Mouse (Mus musculus) brain, embryonic 14.5 days (tissue): ENCODE data around the gene Ndufa6. TPM values are rescaled to one million over a fixed set of nuclear protein-coding genes. Genes with fewer than 3 reads are reported as not detected.

Experiments used
- DNase-seq: peaks from one replicate; pipeline ENCODE4 v3.0.0-alpha.2; 2011; ENCODE audit warnings: low read depth
- CTCF ChIP-seq: fragments of 200-500 bp; IDR thresholded peaks from 2 replicates; pipeline ENCODE4 v1.5.1; 2012; ENCODE audit warnings: inconsistent platforms, mild to moderate bottlenecking, moderate library complexity, borderline replicate concordance; ENCODE audit not compliant: insufficient read depth, insufficient read length; ENCODE audit errors: extremely low read depth
- POLR2A ChIP-seq: fragments of 200-500 bp; IDR thresholded peaks from 2 replicates; pipeline ENCODE4 v1.6.1; 2012; ENCODE audit warnings: mild to moderate bottlenecking, inconsistent platforms, borderline replicate concordance; ENCODE audit not compliant: poor library complexity, insufficient read depth, insufficient read length, severe bottlenecking; ENCODE audit errors: extremely low read depth
- polyA plus RNA-seq: library from polyadenylated mRNA; depleted of rRNA; stranded (reverse); fragments of >200 nt; gene quantifications from 2 replicates; pipeline ENCODE4 v1.2.3, GENCODE M21; 2012; rRNA removed

The Ndufa6 gene
- polyA plus RNA-seq, 1 experiment: 298 TPM

DNA sequence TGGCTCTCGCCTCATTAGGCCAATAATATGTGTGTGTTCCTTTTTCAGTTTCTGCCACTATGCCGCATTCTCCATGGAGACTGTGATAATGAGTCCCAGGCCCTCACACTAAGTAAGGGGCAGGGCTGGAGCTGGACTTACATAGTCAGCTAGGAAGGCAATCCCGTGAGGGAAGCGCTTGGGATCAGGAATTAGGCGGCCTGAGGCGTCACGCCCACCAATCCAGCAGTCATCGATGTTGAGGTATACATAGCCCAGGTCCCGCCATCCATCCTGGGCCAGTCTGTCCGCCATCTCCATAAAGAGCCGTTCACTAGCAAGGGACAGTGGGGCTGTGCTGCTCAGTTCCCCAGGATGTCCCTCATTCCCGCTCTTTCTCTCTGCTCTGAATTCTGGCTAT, 17.5 kb downstream of the Ndufa6 start:
- TF ChIP-seq POLR2A (no peak), CTCF (no peak)
- no peak for DNase-seq

DNA sequence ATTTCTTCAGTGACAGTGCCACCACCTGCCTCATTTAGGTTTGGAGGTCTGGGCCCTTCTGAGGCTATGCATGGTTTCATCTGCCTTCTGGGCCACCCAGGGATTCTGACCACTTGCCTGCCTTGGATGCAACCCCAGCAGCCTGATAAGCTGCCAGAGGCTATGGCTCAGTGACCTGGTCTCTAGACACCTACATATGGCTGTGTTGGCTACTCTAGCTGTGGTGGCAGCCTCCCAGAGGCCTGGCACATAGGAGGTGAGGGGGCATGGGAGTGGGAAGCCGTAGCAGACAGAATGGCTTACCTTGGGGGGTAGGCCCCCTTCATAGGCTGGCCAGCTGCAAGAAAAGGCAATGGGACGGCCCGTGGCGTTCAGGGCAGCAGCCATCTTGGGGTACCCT, 18.9 kb downstream of the Ndufa6 start:
- TF ChIP-seq POLR2A (no peak), CTCF (no peak)

DNA sequence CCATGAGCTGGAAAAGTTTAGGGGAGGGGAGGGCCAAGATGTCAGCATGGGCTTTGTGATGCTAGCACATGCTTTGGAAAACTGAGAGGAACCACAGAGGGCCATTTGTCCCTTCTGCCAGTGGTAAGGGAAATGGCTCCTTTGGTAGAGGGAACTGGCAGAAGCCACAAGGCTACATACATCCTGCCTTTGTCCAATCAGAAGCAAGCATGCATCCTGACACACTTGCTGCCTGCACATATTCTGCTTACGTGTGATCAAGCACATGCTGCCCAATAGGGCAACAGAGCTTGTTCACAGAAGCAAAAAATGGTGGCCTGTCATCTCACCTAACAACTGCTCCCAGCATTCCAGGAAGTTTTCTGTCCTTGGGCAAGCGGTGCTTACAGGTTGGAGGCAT, 28.7 kb downstream of the Ndufa6 start:
- TF ChIP-seq POLR2A (no peak), CTCF (no peak)
- DNase-seq: no peak

More for the DNA sequence above, 18.9 kb downstream of the Ndufa6 start:
- DNase-seq: no peak

GRCm38 (mm10) chr15:82322195-82322594, 31.9 kb downstream of the Ndufa6 start:
- no peak for TF ChIP-seq POLR2A
- no peak for TF ChIP-seq CTCF

DNA sequence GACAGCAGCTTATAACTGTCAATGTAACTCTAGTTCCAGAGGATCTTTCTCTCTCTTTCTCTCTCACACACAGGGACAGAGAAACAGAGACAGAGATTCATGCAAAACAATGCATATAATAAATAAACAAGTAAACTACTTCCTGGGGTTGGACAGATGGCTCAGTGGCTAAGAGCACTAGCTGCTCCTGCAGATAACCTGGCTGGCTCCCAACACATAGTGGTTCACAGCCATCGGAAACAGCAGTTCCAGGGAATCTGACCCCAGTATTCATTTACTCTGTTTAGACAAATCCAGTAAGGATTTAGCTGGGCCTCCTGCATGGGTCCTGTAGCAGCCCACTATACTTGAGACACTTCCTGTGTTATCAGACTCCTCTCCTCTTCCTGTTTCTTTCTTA, 34.5 kb downstream of the Ndufa6 start:
- no peak for DNase-seq
- TF ChIP-seq CTCF (no peak), POLR2A (no peak)

More at GRCm38 (mm10) chr15:82322195-82322594, 31.9 kb downstream of the Ndufa6 start:
- no peak for DNase-seq

- DNase-seq: no peak
These were observed 36.3 kb downstream of the Ndufa6 start for GRCm38 (mm10) chr15:82317839-82318238.

GRCm38 (mm10) chr15:82308416-82308815, 45.7 kb downstream of the Ndufa6 start:
- no peak for DNase-seq
- TF ChIP-seq CTCF (no peak), POLR2A (no peak)

More at GRCm38 (mm10) chr15:82317839-82318238, 36.3 kb downstream of the Ndufa6 start:
- no peak for TF ChIP-seq CTCF
- no peak for TF ChIP-seq POLR2A

GRCm38 (mm10) chr15:82307107-82307506, 47.0 kb downstream of the Ndufa6 start:
- DNase-seq: peak; percentile 8
- no peak for TF ChIP-seq POLR2A
- TF ChIP-seq CTCF: no peak

Other genes with a start within 250 kb of the Ndufa6 start
- 15.2 and 22.5 TPM in 2 replicates for gene Ccdc134, start 226.4 kb downstream of the Ndufa6 start, polyA plus RNA-seq
- gene Srebf2, start 207.1 kb downstream of the Ndufa6 start, polyA plus RNA-seq: 196 and 230 TPM in 2 replicates
- 1.8 and 3.2 TPM in 2 replicates for gene Shisa8, start 141.5 kb downstream of the Ndufa6 start, polyA plus RNA-seq
- gene Tnfrsf13c, start 130.0 kb downstream of the Ndufa6 start, polyA plus RNA-seq: 0.26 and 0.30 TPM in 2 replicates
- 16.5 and 26.2 TPM in 2 replicates for gene Cenpm, start 109.6 kb downstream of the Ndufa6 start, polyA plus RNA-seq
- gene 1500009C09Rik, start 101.9 kb downstream of the Ndufa6 start, polyA plus RNA-seq: 67.2 and 71.3 TPM in 2 replicates
- gene Sept3, start 79.4 kb downstream of the Ndufa6 start, polyA plus RNA-seq: 426 and 484 TPM in 2 replicates
- gene Wbp2nl, start 55.4 kb downstream of the Ndufa6 start, polyA plus RNA-seq: 0.15 and 0.19 TPM in 2 replicates
- 46.0 and 46.4 TPM in 2 replicates for gene Naga, start 15.4 kb downstream of the Ndufa6 start, polyA plus RNA-seq
- gene Pheta2, start 15.4 kb downstream of the Ndufa6 start, polyA plus RNA-seq: 1.3 and 1.9 TPM in 2 replicates
- 231 and 270 TPM in 2 replicates for gene Smdt1, start 15.4 kb downstream of the Ndufa6 start, polyA plus RNA-seq
- gene Cyp2d22, start 25.9 kb upstream of the Ndufa6 start, polyA plus RNA-seq: 5.4 and 5.8 TPM in 2 replicates
- gene Cyp2d11, start 39.7 kb upstream of the Ndufa6 start, polyA plus RNA-seq: not detected in 2 replicates
- not detected in 2 replicates for gene Cyp2d10, start 52.9 kb upstream of the Ndufa6 start, polyA plus RNA-seq
- gene Cyp2d9, start 79.1 kb upstream of the Ndufa6 start, polyA plus RNA-seq: not detected in 2 replicates
- not detected in 2 replicates for gene Cyp2d12, start 200.8 kb upstream of the Ndufa6 start, polyA plus RNA-seq